Mouse (Mus musculus): ENCODE measurements around the gene Sec23a.
"Not testable (repeated sequence)": the region's sequence is repeated elsewhere in the genome, so short reads cannot be mapped to it uniquely, and the experiment has no call there.

The Sec23a gene

DNA sequence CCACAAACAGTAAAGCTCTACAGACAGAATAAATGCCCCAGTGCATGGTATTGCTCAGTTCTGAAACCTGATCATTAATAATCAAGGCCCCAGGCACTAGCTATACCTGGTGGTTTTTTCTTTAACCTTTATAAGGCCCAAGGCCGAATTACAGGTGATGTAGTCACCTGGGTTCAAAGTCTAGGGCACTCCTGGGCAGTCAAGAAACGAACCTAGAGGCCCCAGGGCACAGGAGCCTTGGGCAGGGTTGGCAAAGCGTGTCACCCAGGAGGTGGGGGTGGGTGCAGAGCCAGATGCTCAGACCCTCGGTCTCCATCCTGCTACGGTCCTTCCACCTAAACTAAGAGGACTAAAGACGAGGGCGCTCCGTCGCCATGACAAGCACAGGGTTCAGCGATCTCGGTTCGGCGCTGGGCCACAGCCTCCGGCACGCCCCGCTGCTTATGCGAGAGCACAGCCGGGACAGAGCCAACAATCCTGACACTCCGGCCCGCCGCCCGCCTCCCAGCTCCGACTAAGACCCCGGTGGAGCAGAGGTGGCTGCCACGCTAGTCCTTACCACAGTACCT lies 458 bp downstream of the Sec23a start:
- in situ Hi-C loops (cut with MboI, MseI): loop anchor here in 1 of 2 experiments (5.0 to 10.0 kb wide), 2 partner anchors 53 to 206 kb away; partner anchors contain the start of genes Fbxo33, Pnn and Trappc6b

GRCm38 (mm10) chr12:59010482-59010881 lies 1.3 kb downstream of the Sec23a start:
- in situ Hi-C loops (cut with MboI, MseI): loop anchor here in 1 of 2 experiments (5.0 to 10.0 kb wide), 2 partner anchors 54 to 207 kb away; partner anchors contain the start of genes Fbxo33, Pnn and Trappc6b

GRCm38 (mm10) chr12:58985766-58986165 lies 26.1 kb downstream of the Sec23a start:
- in situ Hi-C loops (cut with MboI, MseI): no loop called here

GRCm38 (mm10) chr12:58981178-58981661 lies 30.6 kb downstream of the Sec23a start:
- in situ Hi-C loops (cut with MboI, MseI): not testable (repeated sequence)

DNA sequence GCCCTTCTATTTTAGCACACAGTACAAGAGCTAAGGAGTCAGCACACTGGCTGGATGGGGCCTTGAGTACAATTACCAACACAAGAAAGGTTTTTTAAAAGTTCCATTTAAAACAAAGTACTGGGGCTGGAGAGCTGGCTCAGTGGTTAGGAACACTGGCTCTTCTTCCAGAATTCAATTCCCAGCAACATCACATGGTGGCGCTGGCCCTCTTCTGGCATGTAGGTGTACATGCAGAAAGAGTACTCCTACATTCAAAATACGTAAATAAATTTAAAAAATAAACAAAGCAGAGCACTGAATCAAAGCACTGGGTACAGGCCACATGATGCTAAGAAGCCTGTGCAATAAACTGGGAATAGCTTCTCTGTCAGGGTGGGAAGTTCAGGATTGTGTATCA lies 34.9 kb downstream of the Sec23a start:
- in situ Hi-C loops (cut with MboI, MseI): no loop called here

- in situ Hi-C loops (cut with MboI, MseI): no loop called here
These were observed 47.2 kb downstream of the Sec23a start for GRCm38 (mm10) chr12:58964583-58964982.

DNA sequence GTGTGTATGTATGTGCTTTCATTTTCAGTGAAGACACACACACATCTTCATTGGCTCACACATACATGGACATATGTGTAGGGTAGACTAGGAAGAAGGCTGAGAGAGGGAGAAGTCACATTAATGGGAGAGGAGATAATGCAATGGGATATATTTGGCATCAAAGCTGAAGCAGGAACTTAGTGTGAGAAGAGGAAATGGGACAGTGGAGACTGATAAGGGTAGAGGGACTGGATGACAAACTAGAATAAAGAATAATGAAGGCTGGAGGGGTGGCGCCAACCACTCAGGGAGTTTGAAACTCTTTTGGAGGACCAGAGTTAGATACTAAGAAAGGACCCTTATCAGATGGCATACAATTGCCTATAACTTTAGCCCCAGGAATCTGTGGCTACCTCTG lies 51.0 kb downstream of the Sec23a start:
- in situ Hi-C loops (cut with MboI, MseI): no loop called here

- in situ Hi-C loops (cut with MboI, MseI): no loop called here
These were observed 55.2 kb downstream of the Sec23a start for GRCm38 (mm10) chr12:58956624-58957023.

GRCm38 (mm10) chr12:58956162-58956561 lies 55.7 kb downstream of the Sec23a start:
- in situ Hi-C loops (cut with MboI, MseI): no loop called here

GRCm38 (mm10) chr12:58947879-58948278 lies 63.9 kb downstream of the Sec23a start:
- in situ Hi-C loops (cut with MboI, MseI): loop anchor here (10.0 to 25.0 kb wide), 3 partner anchors 963 to 1686 kb away; no protein-coding TSS in a partner anchor

DNA sequence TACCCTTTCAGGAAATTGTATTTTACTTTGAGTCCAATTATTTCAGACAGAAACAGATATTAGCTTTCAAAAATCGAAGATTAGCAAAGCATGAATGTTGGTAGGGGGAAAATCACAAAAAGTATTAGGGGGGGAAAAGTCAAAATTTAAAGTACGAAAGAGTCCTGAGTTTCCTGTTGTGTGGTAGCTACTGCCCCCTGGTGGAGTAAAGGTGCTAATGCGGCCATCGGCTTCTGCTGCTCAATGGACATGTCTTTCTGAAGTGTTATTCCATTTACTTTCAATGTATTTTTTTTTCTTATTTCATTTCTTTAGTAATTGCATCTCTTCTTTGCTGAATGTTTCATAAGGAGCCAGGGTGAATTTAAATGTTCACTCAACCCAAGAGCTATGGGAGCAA lies 64.6 kb downstream of the Sec23a start:
- in situ Hi-C loops (cut with MboI, MseI): loop anchor here (10.0 to 25.0 kb wide), 3 partner anchors 962 to 1685 kb away; no protein-coding TSS in a partner anchor

DNA sequence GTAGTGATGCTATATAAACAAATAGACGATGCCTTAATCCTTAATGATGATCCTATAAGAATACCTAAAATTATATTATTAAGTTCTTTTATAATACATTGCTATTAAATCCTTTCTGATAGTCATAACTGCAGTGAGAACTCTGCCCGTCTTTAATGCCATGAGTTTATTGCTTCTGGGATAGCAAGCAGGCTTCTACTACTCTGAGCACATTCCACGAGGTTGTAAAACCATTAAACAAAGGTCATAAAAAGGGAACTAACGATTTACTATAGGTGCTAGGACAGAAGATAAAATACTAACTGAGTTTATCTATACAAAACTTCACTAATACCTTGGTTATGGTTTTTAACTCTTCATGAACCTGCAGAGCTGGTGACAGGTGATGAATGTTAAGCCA lies 69.3 kb downstream of the Sec23a start:
- in situ Hi-C loops (cut with MboI, MseI): loop anchor here (5.0 to 25.0 kb wide), 4 partner anchors 958 to 1680 kb away; no protein-coding TSS in a partner anchor

GRCm38 (mm10) chr12:58934580-58934979 lies 77.2 kb downstream of the Sec23a start:
- in situ Hi-C loops (cut with MboI, MseI): loop anchor here (25.0 kb wide), 2 partner anchors 1097 to 1672 kb away; no protein-coding TSS in a partner anchor

GRCm38 (mm10) chr12:58924996-58925395 lies 86.8 kb downstream of the Sec23a start:
- in situ Hi-C loops (cut with MboI, MseI): loop anchor here (10.0 to 25.0 kb wide), 3 partner anchors 360 to 1663 kb away; no protein-coding TSS in a partner anchor

DNA sequence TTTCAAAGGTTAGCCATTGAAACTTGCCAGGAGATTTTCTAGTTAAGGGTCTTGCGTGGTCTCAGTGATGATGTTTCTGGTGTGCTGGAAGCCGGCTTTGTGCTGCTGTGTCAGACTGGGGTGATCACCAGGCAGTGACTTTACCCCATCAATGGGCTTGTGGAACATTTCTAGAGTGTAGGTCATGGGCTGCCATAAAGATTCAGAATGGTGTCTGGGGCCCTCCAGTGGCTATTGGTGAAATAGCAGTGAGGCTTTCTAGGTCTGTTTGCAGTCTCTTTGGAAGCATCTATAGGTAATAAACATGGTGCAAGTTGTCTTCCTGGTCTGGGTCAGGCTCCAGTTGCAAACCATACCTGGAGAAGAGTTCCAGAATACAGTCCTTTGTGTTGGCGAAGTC lies 87.8 kb downstream of the Sec23a start:
- in situ Hi-C loops (cut with MboI, MseI): loop anchor here in 1 of 2 experiments (10.0 kb wide), 1 partner anchor 359 kb away; no protein-coding TSS in a partner anchor

- in situ Hi-C loops (cut with MboI, MseI): loop anchor here in 1 of 2 experiments (10.0 kb wide), 1 partner anchor 356 kb away; no protein-coding TSS in a partner anchor
These were observed 91.0 kb downstream of the Sec23a start for GRCm38 (mm10) chr12:58920775-58921174.

DNA sequence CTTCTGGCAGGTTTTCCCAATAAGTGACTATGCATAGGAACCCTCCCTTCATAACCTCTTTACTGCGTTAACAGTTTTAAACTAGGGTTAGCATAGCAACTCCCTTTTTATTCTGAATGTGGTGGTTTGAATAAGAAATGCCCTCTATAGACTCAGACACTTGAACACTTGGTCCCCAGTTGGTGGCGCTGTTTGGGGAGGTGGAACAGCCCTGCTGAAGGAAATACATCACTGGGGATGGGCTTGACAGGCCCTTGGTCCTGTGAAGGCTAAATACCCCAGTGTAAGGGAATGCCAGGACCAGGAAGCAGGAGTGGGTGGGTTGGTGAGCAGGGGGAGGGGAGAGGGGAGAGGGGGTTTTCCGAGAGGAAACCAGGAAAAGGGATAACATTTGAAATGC lies 92.3 kb downstream of the Sec23a start:
- in situ Hi-C loops (cut with MboI, MseI): no loop called here

- in situ Hi-C loops (cut with MboI, MseI): no loop called here
These were observed 102.0 kb downstream of the Sec23a start for GRCm38 (mm10) chr12:58909826-58910225.

All from T-helper 17 cell (primary cell).